Mouse (Mus musculus): ENCODE results near the gene Gm49450. TPM values are rescaled to one million over a fixed set of nuclear protein-coding genes. Genes with fewer than 3 reads are reported as not detected.
A peak's percentile ranks its signal among the peaks of the same experiment; 100 is the strongest.
"Not testable (repeated sequence)": the region's sequence is repeated elsewhere in the genome, so short reads cannot be mapped to it uniquely, and the experiment has no call there.

Gene Gm49450
- polyA plus RNA-seq, 1 experiment from 2014 or later, result not detected

GRCm38 (mm10) chr15:98985982-98986715 is 32.8 kb upstream of the Gm49450 start:
- DNase-seq (ENCODE audit: low spot score), result no peak

DNA sequence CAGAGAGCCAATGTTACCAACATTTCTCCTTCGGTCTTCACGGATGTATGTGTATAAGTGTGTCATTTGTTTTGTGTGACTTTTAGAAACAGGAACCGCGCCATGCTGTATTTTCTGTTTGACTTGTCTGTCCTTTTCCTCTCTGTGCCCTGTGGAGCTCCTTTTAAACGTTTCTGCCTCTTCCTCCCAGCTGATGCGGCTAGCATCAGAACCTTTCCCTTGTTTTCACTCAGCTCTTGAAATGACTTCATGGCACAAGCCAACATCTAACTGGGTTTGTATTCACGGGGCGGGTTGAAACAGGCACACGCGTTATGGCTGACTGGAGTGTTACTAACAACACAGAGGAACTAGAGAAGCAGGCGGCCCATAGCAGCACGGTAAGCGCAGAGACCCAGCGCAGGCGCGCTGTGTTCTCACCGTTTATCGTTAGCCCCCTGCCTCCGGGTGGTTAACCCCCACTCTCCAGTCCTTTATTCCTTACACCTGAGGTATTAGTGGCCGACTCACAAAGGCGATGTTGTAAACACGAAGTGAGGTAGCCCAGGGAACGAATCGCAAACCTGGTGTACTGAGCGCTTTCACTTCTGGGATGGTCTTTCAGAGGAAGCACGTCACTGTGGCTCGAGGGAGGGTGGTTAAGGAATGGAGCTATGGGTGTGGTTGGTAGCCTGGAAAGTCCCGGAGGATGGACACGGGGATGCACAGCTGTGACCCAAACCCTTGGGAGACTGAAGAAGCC is 32.1 kb upstream of the Gm49450 start:
- peak; percentile 69 for DNase-seq (ENCODE audit: low spot score)

DNA sequence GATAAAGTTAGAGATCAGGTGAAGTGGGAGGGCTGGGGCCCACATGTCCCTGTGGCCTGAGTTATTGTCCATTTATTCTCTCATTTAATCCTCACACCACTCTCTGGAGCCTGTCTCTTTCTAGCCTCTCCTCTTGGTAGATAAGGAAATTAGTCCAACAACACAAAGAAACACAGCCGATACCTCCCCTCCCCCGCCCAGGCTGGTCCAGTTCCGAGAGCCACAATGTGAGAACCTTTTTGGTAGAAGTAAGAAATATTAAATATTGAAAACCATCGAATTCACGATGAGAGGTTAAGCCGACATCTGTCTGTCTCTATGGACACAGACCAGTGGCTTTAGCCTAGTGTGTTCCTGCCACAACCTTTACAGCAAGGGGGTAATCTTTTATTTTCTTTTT is 31.3 kb upstream of the Gm49450 start:
- no peak for DNase-seq (ENCODE audit: low spot score)

- DNase-seq (ENCODE audit: low spot score), result no peak
Measured at GRCm38 (mm10) chr15:98983431-98984081, 30.2 kb upstream of the Gm49450 start.

DNA sequence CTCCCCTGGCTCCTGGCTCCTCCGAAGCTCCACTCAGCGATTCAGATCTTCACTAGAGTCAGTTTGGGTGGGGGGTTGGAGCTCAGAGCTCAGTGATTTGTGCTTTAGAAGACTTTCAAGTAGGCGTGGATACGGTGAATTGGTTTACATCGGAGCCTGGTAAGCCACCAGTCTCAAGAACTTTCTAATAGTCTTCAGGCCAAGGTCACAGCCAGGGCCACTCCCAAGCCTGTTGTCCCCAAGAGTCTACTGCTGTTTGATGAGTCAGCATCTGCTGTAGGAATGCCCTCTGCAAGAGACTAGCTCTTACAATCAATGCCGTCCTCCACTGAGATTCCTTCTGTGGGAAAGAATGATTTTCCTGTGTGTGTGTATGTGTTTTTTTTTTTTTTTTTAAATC is 28.7 kb upstream of the Gm49450 start:
- no peak for DNase-seq (ENCODE audit: low spot score)

DNA sequence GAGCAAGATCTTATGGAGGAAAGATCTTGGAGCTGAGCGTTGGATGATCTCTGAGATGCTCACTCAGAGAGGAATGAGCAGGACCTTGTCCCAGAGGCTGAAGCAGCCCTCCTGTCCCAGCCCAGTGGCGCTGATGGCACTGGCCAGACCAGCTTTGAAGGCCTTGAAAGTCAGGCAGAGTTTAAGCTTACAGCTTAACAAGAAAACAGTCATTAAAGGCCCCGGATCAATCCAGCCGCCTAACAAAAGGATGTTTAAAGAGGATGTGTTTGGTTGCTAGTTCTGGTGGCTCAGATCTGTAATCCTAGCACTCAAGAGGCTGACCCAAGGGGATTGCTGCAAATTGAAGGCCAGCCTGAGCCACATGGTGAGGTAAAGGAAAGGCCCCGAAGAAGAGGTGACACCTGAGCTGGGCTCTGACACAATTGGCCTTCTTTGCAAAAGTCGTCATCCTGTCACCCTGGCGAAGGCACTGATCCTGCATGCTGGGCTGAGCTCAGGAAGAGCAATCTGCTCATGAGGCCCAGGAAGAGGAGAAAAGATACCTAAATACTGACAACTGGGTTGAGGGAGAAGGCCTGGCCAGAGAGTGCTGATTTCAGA is 26.8 kb upstream of the Gm49450 start:
- DNase-seq (ENCODE audit: low spot score), result no peak

DNA sequence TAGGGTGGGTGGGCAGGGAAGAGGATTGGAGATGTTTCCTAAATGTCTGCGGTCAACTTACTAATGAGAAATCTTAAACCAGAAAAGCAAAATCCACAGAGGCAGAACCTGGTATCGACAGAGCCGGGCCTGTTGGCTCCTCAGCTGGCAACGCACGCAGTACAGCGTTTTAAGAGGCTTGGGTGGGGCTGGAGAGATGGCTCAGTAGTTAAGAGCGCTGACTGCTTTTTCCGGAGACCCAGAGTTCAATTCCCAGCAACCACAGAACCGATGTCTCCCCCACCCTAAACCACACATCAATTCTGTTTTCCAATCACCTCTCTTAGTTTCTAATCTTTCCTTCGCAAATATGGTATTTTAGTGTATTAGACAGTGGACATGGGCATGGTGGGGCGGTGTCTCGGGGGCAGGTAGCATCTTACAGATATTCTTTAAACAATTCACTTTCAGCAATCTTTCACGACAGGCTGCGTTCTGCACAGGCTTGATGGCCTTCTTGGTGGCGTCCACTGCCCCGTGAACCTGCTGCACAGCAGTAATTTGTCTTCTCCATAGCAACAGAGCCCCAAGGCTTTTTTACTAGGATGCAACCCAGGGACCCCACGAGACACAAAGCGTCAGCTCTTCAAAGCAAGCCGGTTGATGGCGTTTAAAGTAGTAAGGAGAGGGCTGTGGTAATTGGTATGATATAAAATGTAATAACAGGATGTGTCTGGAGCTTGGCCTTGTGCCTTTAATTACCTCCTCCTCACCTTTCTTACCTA is 25.2 kb upstream of the Gm49450 start:
- no peak for DNase-seq (ENCODE audit: low spot score)

GRCm38 (mm10) chr15:98977759-98978408 is 24.5 kb upstream of the Gm49450 start:
- no peak for DNase-seq (ENCODE audit: low spot score)

GRCm38 (mm10) chr15:98976763-98977758 is 23.7 kb upstream of the Gm49450 start:
- no peak for DNase-seq (ENCODE audit: low spot score)

DNA sequence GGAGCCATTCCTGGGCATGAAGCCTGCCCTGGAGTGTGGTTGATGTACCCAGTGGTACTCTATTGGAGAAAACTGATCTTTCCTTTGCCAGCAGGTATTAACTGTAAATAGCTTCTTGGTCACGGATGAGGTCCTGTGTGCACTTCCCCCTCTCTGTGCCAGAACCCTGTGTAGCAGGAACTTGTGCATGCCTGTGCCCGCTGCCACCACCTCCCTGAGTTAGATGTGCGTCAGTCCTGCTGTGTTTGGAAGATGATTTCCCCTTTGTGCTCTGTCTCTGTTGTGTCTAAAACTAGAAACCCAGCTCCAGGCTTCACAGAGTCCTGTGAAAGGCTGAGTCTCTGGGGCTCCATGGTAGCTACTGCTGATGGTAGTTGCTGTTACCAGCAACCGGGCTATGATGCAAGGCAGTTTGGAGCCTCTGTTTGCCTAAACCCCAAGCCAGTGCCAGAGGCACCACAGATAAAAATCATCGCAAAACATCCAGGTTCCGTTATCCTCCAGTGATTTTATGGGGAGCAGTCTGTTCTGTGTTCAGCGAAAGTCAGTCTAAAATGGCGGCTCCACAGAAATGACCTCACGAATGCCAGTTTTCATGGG is 19.8 kb upstream of the Gm49450 start:
- no peak for DNase-seq (ENCODE audit: low spot score)

DNA sequence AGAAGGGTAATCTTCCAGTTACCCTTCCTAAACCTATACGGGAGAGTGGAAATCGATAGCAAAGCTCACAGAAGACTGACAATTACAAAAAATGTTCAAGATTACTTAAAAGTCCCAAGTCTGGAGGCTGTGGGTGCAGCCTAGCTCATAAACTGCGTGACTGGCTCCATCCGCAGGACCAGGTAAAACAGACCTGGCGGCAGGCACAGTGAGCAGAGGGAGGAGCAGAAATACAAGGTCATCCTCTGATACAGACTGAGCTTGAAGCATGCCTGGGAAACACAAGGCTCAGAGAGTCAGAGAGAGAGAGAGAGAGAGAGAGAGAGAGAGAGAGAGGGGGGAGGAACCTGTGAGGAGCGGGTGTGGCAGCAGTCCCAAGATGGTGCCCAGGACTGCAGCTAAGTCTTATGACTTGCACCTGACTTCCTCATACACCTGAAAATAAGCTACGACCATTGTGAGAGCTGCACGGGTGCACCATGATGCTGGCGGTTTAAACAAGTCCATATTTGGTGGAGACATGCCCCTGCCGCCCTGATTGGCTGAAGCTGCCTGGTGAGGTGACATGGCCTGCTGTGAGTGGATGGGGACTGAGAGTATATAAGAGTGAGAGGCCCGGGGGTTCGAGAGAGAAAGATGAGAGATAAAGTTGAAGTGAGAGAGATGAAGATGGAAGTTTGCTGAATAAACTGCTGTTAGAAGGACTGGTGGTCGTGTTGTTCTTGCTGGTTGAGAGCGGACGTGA is 18.4 kb upstream of the Gm49450 start:
- not testable (repeated sequence) for DNase-seq (ENCODE audit: low spot score)

DNA sequence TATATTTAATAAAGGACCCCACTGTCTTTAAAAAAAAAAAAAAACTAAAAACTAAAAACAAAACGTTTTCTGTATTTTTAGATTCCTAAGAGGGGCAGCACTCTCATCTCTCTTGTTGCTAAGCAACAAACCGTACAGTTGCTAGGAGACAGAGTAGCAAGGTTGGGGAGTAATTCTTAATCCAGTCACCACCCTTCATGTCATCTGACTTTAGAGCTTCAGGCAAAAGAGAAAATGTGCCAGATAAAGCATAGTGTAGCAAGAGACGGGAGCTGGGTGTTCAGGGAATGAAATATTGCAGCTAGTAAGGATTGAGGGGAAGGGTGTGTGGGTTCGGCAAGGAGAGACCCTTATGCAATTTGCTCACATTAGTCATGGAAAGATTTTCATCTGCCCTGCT is 17.8 kb upstream of the Gm49450 start:
- peak; percentile 24 for DNase-seq (ENCODE audit: low spot score)

DNA sequence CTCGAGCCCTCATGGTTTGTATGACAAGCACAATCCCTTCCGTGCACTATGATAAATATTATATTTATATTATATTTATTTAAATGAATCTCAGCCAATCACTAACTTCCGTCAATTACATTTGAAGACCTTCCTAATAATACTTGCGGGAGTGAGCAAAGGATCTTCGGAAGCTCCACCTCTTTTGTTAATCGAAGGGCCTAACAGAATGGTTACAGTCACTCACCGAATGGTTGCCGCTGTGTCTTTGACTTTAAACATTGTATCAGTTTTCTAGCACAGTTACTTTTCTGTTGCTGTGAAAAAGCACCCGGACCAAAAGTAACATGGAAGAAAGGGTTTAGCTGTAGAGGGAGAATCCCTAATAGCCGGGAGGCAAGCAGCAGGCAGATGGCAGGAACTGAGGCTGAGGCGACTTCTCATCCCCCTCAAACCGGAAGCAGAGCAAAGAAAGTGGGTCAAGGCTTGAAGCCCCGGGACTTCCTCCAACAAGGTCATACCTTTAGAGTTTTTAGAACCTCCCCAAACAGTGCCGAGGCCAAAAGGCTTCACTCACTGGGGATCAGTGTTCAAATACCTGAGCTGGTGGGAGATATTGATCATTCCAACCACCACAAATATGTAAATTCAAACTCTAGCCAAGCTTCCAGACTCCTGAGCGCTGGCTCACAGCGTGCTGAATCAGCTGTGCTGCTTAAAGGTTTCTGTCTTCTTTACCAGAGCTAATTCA is 16.2 kb upstream of the Gm49450 start:
- peak; percentile 83 for DNase-seq (ENCODE audit: low spot score)

GRCm38 (mm10) chr15:98968701-98969371 is 15.5 kb upstream of the Gm49450 start:
- no peak for DNase-seq (ENCODE audit: low spot score)

DNA sequence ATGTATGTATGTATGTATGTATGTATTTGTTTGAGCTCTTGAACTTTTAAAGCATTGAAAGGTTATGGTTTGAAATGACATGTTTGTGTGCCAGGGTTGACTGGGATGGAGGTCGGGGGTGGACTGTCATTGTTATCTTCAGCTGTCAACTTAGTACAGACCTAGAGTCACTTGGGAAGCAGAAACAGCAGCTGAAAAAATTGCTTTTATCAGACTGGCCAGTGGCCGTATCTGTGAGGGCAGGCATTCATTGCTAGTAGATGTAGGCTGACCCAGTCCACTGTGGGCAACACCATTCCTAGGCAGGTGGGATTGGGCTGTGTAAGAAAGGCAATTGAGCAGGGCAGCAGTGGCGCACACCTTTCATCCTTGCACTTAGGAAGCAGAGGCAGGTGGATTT is 6.2 kb upstream of the Gm49450 start:
- no peak for DNase-seq (ENCODE audit: low spot score)

GRCm38 (mm10) chr15:98958901-98959420 is 5.6 kb upstream of the Gm49450 start:
- DNase-seq (ENCODE audit: low spot score), result no peak

DNA sequence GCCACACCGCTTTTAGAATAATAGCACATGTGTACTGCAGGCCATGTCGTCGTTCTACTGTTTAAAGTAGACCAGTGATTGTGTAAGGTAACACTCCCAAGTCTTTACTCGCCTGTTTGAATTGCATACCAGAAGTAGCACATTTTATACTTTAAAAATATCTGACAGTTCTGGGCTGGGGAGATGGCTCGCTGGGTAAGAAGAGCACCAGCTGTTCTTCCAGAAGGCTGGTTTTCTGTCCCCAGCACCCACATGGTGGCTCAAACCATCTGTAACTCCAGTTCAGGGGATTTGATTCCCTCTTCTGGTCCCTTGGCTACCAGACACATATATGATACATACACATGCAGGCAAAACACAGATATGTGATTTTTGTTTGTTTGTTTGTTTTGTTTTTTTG is 4.1 kb upstream of the Gm49450 start:
- DNase-seq (ENCODE audit: low spot score), result no peak

Data from thymus, postnatal 0 days (tissue).